Mouse (Mus musculus) olfactory bulb, adult 2 months (tissue): ENCODE measurements around the gene Spata25.

Source experiments
- CTCF ChIP-seq: fragments of 200-500 bp; IDR thresholded peaks from 2 replicates; pipeline ENCODE4 v1.5.1; 2012; ENCODE audit warnings: low read depth, mild to moderate bottlenecking, low read length, moderate library complexity; ENCODE audit not compliant: insufficient read depth
- POLR2A ChIP-seq: fragments of 200-500 bp; IDR thresholded peaks from 2 replicates; pipeline ENCODE4 v1.6.1; 2012; ENCODE audit warnings: mild to moderate bottlenecking, low read depth, low read length, moderate library complexity; ENCODE audit not compliant: insufficient read depth

DNA sequence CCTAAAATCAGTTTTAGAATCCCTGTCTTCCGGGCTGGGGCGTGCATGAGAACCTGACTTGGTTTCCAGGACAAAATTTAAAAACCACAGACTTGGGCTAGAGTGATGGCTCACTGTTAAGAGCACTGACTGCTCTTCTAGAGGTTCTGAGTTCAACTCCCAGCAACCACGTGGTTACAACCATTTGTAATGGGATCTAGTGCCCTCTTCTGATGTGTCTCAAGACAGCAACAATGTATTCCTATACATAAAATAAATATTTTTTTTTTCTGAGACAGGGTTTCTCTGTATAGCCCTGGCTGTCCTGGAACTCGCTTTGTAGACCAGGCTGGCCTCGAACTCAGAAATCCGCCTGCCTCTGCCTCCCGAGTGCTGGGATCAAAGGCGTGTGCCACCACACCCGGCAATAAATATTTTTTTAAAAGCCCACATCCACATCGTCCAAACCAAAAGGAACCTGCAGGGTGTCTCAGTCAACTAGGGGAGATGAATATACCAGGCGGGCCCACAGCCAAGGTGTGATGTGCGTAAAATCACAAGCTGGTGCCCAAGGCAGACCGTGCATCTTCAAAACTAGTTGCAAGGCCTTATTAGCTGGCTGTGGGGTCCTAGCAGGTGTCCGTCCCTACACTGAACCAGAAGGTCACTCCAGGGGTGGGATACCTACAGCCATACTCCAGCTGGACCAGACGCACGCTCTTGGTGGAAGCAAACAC is 3.9 kb upstream of the Spata25 start:
- no peak for TF ChIP-seq CTCF
- no peak for TF ChIP-seq POLR2A
